Mouse (Mus musculus) ovary, adult 18-20 months (tissue): ENCODE measurements around the gene Gpr180.
A peak's percentile ranks its signal among the peaks of the same experiment; 100 is the strongest.
"Not testable (repeated sequence)": the region's sequence is repeated elsewhere in the genome, so short reads cannot be mapped to it uniquely, and the experiment has no call there.

ENCODE experiments used
- DNase-seq: peaks from one replicate; pipeline ENCODE4 v3.0.0; 2022; ENCODE audit warnings: low spot score, mixed read lengths

Gpr180 gene

GRCm38 (mm10) chr14:118152294-118152651, 15.3 kb downstream of the Gpr180 start:
- no peak for DNase-seq

- not testable (repeated sequence) for DNase-seq
Observed at GRCm38 (mm10) chr14:118156056-118156455, 19.1 kb downstream of the Gpr180 start.

GRCm38 (mm10) chr14:118156740-118157139, 19.8 kb downstream of the Gpr180 start:
- no peak for DNase-seq

DNA sequence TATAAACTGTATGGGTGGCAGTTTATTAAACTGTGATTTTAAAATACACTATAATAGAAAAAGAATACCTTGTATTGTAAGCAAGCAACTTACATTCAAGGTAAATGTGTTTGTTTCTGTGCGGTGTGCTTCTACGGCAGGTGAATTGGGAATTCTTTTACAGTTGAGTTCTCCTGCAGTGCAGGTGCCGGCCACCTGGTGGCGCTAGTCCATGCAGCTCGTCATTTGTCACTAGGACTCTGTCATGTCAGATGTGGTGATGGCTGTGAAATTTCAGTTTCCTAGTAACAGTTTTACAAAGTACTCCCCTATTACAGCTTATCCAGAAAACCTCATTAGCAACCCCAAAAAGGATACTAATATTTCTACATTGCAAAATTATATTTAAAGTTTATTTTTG, 20.2 kb downstream of the Gpr180 start:
- DNase-seq, result no peak

GRCm38 (mm10) chr14:118161751-118162150, 24.8 kb downstream of the Gpr180 start:
- no peak for DNase-seq

GRCm38 (mm10) chr14:118162640-118163039, 25.7 kb downstream of the Gpr180 start:
- DNase-seq, result no peak

DNA sequence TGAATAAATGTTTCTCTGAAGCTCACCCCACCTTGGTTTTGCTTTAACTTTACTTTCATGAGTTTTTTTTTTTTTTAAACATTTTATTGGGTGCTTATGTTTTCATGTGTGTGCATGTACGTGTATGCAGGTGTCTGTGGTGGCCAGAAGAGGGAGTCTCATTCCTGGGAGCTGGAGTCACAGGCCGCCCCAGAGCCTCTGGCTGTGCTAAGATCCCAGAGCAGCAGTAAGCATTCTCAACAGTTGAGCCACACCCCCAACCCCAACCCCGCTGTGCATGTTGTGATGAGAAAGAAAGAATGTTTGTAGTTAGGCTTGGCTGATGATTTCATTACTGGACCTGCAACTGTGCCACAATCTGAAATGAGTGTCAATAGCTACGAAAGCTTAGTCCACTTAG, 31.8 kb downstream of the Gpr180 start:
- no peak for DNase-seq

- DNase-seq, result no peak
Observed at GRCm38 (mm10) chr14:118173590-118174203, 36.7 kb downstream of the Gpr180 start.

DNA sequence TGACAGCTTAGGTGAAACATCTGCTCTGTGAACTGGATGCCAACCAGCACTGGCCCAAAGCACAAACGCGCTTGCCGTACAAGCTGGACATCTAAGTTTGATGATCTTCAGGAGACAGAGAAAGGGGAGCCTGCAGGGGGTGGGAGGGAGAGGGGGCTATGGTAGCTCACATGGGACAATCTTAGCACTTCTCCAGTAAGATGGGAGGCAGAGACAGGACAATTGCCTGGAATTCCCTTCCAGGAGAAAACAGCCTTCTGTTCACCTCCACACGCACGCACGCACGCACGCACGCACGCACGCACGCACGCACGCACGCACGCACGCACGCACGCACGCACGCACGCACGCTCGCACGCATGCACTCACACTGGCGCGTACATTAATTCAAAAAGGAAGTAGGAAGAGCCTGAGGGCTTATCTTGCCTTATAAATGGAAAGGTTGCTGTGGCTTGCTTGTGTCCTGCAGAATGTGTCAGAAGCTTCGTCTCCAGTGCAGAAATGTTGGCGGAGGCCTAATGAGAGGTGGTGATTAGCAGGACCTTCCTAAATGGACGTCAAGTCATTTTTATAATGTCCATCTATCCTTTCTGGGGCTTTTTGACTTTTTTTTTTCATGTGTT, 38.2 kb downstream of the Gpr180 start:
- DNase-seq, result no peak

DNA sequence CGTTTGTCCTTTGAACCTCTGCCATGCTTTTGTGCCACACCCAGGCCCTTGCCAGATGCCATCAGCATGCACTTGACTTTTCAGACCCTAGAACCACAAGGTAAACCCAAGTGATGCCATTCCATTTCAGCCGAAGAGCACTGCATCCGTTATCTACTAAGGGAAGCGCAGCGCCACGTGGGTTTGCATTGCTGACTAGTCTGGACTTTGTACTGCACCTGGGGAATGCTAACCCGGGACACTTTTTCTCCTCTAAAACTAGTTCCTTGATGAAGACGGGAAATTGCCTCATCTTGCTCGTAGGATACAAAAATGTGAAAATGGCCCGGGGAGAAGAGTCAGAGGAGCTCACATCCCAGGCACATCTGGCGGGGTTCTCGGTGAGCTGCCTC, 38.7 kb downstream of the Gpr180 start:
- DNase-seq, result no peak

- no peak for DNase-seq
Observed at GRCm38 (mm10) chr14:118179251-118179650, 42.3 kb downstream of the Gpr180 start.

DNA sequence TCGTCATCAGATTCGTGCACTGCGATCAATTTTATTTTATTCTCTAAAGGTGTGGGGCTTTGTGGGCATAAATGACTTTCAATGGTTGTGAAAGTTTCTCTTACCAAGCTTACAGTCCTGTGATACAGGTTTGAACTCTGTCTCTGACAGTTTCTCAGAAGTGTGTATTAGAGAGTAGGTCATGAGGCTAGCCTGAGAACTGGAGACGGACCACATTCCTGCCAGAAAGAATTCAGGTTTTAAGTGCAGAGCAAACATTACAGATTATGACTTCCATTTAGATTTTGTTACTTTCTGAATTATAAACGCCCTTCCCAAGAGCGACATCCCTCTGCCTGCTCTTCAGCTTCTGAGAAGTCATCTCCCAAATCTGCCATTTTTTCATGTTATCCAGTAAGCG, 42.7 kb downstream of the Gpr180 start:
- DNase-seq, result no peak

DNA sequence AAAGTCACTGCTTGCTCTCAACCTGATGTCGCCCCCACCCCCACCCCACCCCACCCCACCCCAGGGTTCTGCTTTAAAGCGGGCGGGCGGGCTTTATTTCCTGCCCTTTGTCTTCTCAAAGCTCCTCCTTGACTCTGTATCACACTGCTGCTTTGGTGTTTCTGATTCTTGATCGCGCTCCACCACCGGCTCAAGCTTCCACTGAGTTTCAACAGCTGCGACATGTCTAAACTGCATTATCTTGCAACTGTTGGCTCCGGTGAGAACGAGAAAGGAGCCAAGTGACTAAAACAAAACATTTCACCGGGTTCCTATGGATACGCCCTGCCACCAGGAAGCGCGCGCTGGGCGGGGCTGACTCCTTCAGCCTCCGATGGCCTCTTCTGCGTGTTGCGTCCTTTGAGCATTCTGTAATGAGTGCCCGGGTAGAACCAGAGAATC, 43.2 kb downstream of the Gpr180 start:
- DNase-seq, result peak; percentile 30

GRCm38 (mm10) chr14:118180711-118181177, 43.8 kb downstream of the Gpr180 start:
- no peak for DNase-seq

- DNase-seq, result no peak
Observed at GRCm38 (mm10) chr14:118191442-118191841, 54.5 kb downstream of the Gpr180 start.

- DNase-seq, result no peak
Observed at GRCm38 (mm10) chr14:118193001-118193628, 56.2 kb downstream of the Gpr180 start.

- DNase-seq, result no peak
Observed at GRCm38 (mm10) chr14:118193663-118194062, 56.7 kb downstream of the Gpr180 start.

DNA sequence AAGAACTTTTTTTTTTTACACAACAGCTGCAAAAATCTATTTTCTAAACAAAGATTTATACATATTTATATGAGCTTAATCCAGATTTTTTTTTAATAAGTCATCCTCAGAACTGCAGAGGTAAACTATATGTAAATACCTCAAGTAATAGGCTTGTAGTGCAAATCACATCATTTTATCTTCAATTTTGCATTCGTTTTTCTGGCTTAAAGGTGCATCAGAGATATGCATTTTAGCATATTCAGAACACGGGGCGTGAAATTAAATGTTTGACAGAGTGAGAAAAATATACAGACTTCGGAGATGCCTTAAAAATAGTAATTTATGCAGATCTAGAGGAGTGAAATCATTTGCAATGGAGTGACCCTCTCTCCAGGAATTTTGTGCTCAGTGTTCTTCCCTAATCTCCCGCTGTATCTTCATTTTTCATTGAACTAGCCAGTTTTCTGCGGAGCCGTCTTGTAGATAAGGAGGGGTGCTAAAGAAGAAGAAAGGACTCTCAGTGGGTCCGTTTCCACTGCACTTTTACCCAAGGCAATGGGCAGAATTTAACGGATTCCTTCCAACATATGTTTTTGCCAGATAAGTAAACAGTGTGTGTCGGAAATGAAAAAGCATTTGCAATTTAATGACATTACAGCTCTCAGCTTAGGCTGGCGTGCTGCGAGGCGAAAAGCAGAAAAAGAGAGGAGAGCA, 57.4 kb downstream of the Gpr180 start:
- no peak for DNase-seq

DNA sequence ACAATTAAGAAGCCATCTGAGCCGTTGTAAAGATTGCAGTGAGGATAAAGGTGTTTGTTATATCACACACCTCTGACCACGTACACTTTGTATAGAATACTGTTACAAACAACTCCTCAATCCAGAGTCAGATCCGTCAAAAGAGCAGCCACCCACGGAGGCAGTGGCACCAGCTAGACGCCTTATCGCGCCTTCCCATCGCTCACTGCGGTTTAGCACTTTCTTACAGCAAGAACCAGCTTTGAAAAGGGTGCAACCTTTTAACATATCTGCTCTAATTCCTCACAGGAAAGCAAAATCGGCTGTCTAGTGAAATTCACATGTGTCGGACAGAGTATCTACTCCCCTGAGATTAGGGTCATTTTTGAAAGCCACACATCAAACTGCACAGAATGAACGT, 60.1 kb downstream of the Gpr180 start:
- DNase-seq, result no peak

- no peak for DNase-seq
Observed at GRCm38 (mm10) chr14:118200731-118201130, 63.8 kb downstream of the Gpr180 start.

GRCm38 (mm10) chr14:118202006-118202405, 65.0 kb downstream of the Gpr180 start:
- no peak for DNase-seq

DNA sequence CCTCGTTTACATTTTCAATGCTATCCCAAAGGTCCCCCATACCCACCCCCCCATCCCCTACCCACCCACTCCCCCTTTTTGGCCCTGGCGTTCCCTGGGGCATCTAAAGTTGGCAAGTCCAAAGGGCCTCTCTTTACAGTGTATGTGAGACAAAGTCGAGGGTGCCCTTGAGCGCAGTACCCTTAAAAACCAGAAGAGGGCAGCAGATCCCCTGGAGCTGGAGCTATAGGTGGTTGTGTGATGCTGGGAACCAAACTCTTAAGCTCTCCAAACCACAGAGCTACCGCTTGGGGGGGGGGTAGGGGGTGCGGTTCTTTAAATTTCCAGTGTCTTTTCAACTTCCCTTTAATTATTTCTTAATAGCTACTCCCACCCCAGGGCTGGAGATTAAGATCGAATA, 66.1 kb downstream of the Gpr180 start:
- DNase-seq, result no peak

GRCm38 (mm10) chr14:118207347-118207746, 70.4 kb downstream of the Gpr180 start:
- no peak for DNase-seq
